Mouse (Mus musculus): Measurements from ENCODE around the gene Epm2aip1.

- TF ChIP-seq CTCF (conservative IDR thresholded peaks at IDR 0.05 in 1 of 2, IDR thresholded peaks at IDR 0.05 in 1 of 2; ENCODE audit: low read depth in 2 of 2, low read length in 2 of 2) = peak; percentile 42 to 50; a peak in 3 of 4 replicates
- TF ChIP-seq POLR2A (IDR thresholded peaks at IDR 0.05; ENCODE audit: low read depth, low read length) = no peak
- TF ChIP-seq MAX (IDR thresholded peaks at IDR 0.05; ENCODE audit: low read length) = no peak
- no peak for TF ChIP-seq TCF12 (IDR thresholded peaks at IDR 0.05; ENCODE audit: low read depth, low read length)
- TF ChIP-seq NELFE (IDR thresholded peaks at IDR 0.05; ENCODE audit: low read depth, low read length) = no peak
- TF ChIP-seq CHD1 (IDR thresholded peaks at IDR 0.05; ENCODE audit: low read depth, low read length) = no peak
- TF ChIP-seq ZNF384 (IDR thresholded peaks at IDR 0.05; ENCODE audit: low read depth, low read length) = no peak
- no peak for TF ChIP-seq CHD2 (IDR thresholded peaks at IDR 0.05; ENCODE audit: low read length)
Measured at GRCm38 (mm10) chr9:111247682-111248246, 24.0 kb upstream of the Epm2aip1 start.
